Mouse (Mus musculus) gastrocnemius, adult 18-20 months (tissue): ENCODE measurements around the gene Arid5a. TPM values are rescaled to one million over a fixed set of nuclear protein-coding genes. Genes with fewer than 3 reads are reported as not detected.

Experiments
- DNase-seq: peaks from one replicate; pipeline ENCODE4 v3.0.0; 2021; ENCODE audit warnings: low spot score
- long read RNA-seq, 2 experiments: library from polyadenylated mRNA; stranded (forward); transcript quantifications; one replicate each; pipeline ENCODE4 v2.0.0; 2021
- total RNA-seq, 2 experiments: library from RNA; stranded (reverse); gene quantifications; 2 replicates each; pipeline ENCODE4 v1.2.3; 2021

The Arid5a gene
- total RNA-seq, result 10 to 100 TPM in 1 of 2 experiments, 1 to 10 TPM in 1; 6.3 to 15.4 TPM
- long read RNA-seq, experiment 1, full-length matches to known transcripts, result 3 of 4 reads
- long read RNA-seq, experiment 1, partial matches to known transcripts, result 0 of 4 reads
- long read RNA-seq, experiment 1, other reads (novel, unspliced or antisense), result 1 of 4 reads
- long read RNA-seq, experiment 2, full-length matches to known transcripts, result 12 of 13 reads
- long read RNA-seq, experiment 2, partial matches to known transcripts, result 0 of 13 reads
- long read RNA-seq, experiment 2, other reads (novel, unspliced or antisense), result 1 of 13 reads

GRCm38 (mm10) chr1:36307495-36308280 is at the start of gene Arid5a:
TSS of gene Arid5a (plus strand) at chr1:36307733.
- DNase-seq, result peak; percentile 82

GRCm38 (mm10) chr1:36258631-36259030 is 48.9 kb upstream of the Arid5a start:
- no peak for DNase-seq

GRCm38 (mm10) chr1:36259281-36259680 is 48.3 kb upstream of the Arid5a start:
- DNase-seq, result no peak

- DNase-seq, result no peak
Observed at GRCm38 (mm10) chr1:36260418-36260817, 47.1 kb upstream of the Arid5a start.

GRCm38 (mm10) chr1:36261708-36262504 is 45.6 kb upstream of the Arid5a start:
- no peak for DNase-seq

- DNase-seq, result peak; percentile 45
Observed at GRCm38 (mm10) chr1:36263833-36264488, 43.6 kb upstream of the Arid5a start.

- no peak for DNase-seq
Observed at GRCm38 (mm10) chr1:36266293-36266692, 41.2 kb upstream of the Arid5a start.

- no peak for DNase-seq
Observed at GRCm38 (mm10) chr1:36267595-36267994, 39.9 kb upstream of the Arid5a start.

GRCm38 (mm10) chr1:36269121-36269795 is 38.3 kb upstream of the Arid5a start:
- DNase-seq, result no peak

- DNase-seq, result peak; percentile 21
Observed at GRCm38 (mm10) chr1:36270666-36271065, 36.9 kb upstream of the Arid5a start.

GRCm38 (mm10) chr1:36271516-36272230 is 35.9 kb upstream of the Arid5a start:
- DNase-seq, result no peak

- no peak for DNase-seq
Observed at GRCm38 (mm10) chr1:36272546-36272945, 35.0 kb upstream of the Arid5a start.

GRCm38 (mm10) chr1:36273288-36273687 is 34.2 kb upstream of the Arid5a start:
- DNase-seq, result peak; percentile 19

- no peak for DNase-seq
Observed at GRCm38 (mm10) chr1:36274455-36274854, 33.1 kb upstream of the Arid5a start, which contains the start of gene Neurl3. TSS of gene Neurl3 (minus strand) at chr1:36274679.

- no peak for DNase-seq
Observed at GRCm38 (mm10) chr1:36275635-36276389, 31.7 kb upstream of the Arid5a start.

- DNase-seq, result peak; percentile 80
Observed at GRCm38 (mm10) chr1:36277267-36278060, 30.1 kb upstream of the Arid5a start.

GRCm38 (mm10) chr1:36279202-36279601 is 28.3 kb upstream of the Arid5a start:
- DNase-seq, result peak; percentile 84

GRCm38 (mm10) chr1:36280938-36281337 is 26.6 kb upstream of the Arid5a start:
- no peak for DNase-seq
